Mouse (Mus musculus): ENCODE data around the gene Scube3.

Scube3 gene

GRCm38 (mm10) chr17:28141771-28142699 lies at the start of gene Scube3:
TSS of gene Scube3 (plus strand) at chr17:28142141.
- no peak for DNase-seq (ENCODE audit: low read depth in 2 of 2, low spot score in 2 of 2)

- no peak for DNase-seq (ENCODE audit: low read depth in 2 of 2, low spot score in 2 of 2)
Observed at GRCm38 (mm10) chr17:28092297-28092696, 49.6 kb upstream of the Scube3 start.

GRCm38 (mm10) chr17:28093837-28094236 lies 48.1 kb upstream of the Scube3 start:
- no peak for DNase-seq (ENCODE audit: low read depth in 2 of 2, low spot score in 2 of 2)

DNA sequence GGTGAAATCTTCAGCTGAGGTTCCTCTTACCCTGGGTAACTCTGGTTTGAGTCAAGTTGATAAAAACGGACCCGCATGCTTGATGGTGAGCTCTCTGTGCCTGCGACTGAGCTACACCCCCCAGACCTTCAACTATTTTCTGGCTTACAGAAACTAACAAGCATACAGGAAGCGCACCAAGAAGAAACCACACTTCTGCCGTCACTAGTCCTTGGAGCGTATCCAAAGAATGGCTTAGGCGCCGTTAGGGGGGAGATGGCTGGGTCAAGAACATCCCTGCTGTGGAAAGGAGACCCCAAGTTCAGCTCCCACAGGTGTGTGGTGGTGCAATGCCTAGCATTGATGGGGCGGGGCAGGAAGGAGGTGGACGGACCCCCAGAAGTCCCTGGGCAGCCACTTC lies 45.5 kb upstream of the Scube3 start:
- no peak for DNase-seq (ENCODE audit: low read depth in 2 of 2, low spot score in 2 of 2)

- no peak for DNase-seq (ENCODE audit: low read depth in 2 of 2, low spot score in 2 of 2)
Observed at GRCm38 (mm10) chr17:28097308-28097707, 44.6 kb upstream of the Scube3 start.

DNA sequence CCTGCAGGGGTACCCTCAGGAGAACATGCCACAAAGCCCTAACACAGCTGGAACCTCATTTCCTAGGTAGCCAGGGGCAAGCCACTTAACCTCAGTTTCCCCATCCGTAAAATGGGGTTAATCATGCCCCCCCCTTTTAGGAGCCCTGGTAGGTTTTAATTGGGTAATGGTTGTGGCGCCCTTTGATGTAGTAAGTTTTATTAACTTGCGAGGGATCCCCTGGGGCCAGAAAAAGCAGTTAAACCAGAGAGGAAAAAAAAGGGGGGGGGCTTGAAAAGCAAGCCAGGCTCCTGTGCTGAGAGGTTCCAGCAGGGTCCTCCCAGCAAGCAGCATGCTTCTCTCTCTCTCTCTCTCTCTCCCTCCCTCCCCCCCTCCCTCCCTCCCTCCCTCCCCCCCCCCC lies 42.9 kb upstream of the Scube3 start:
- DNase-seq (ENCODE audit: low read depth in 2 of 2, low spot score in 2 of 2) = no peak

GRCm38 (mm10) chr17:28100669-28101068 lies 41.3 kb upstream of the Scube3 start:
- DNase-seq (ENCODE audit: low read depth in 2 of 2, low spot score in 2 of 2) = no peak

- no peak for DNase-seq (ENCODE audit: low read depth in 2 of 2, low spot score in 2 of 2)
Observed at GRCm38 (mm10) chr17:28101284-28101887, 40.6 kb upstream of the Scube3 start.

DNA sequence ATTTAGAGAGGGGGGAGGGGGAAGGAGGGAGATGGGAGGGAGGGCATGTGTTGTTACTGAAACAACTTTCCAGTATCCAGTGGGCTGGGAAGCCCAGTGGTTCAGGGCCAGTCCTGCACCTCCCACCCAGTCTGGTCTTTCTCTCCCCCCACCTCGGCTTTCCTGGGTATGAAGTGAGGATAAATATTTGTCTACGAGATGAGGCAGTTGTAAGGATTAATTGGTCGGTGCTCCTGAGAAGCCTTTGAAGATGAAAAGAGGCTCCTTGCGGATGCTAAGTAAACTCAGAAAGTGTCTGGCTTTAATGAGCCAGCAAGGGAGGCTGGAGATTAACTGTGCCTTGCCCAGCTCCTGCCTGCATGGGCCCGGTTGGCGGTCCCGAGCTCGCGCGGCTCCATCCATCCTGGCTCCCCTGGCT lies 40.0 kb upstream of the Scube3 start:
- DNase-seq (ENCODE audit: low read depth in 2 of 2, low spot score in 2 of 2) = no peak

DNA sequence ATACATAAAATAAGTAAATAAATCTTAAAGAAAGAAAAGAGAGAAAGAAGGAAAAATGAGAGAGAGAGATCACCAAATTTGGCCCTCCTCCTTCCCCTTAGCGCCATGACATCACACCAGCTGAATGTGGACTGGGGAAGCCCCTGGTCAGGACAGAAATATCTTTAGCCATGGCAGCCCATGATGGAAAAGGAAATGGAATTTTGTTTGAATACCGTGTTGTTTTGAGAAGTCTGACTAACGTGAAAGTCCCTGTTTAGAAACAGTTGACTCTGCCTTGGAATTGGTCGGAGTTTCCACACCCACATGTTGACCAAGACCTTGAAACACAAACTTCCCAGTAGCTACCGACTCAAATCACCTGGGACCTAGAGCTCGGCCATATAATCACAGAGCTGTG lies 37.5 kb upstream of the Scube3 start:
- DNase-seq (ENCODE audit: low read depth in 2 of 2, low spot score in 2 of 2) = no peak

DNA sequence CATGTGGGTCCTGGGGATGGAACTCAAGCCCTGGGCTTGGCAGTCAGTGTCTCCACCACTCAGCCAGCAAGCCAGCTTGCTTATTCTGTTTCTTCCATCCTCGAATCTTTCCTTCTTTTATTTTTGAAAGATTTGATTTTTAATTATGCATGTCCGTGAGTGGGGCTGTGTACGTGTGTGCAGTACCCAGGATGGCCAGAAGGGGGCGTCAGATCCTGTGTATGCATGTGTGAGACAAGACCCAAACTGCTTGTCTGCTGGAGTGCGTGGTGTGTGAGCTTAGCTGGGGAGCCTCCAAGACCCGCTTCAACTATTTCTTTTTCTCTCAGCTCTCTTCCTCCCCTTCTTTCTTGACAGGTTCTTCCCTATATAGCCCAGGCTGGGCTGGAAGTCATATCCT lies 35.6 kb upstream of the Scube3 start:
- no peak for DNase-seq (ENCODE audit: low read depth in 2 of 2, low spot score in 2 of 2)

GRCm38 (mm10) chr17:28107275-28107674 lies 34.7 kb upstream of the Scube3 start:
- DNase-seq (ENCODE audit: low read depth in 2 of 2, low spot score in 2 of 2) = no peak

GRCm38 (mm10) chr17:28112266-28112665 lies 29.7 kb upstream of the Scube3 start:
- no peak for DNase-seq (ENCODE audit: low read depth in 2 of 2, low spot score in 2 of 2)

- no peak for DNase-seq (ENCODE audit: low read depth in 2 of 2, low spot score in 2 of 2)
Observed at GRCm38 (mm10) chr17:28116335-28116734, 25.6 kb upstream of the Scube3 start.

DNA sequence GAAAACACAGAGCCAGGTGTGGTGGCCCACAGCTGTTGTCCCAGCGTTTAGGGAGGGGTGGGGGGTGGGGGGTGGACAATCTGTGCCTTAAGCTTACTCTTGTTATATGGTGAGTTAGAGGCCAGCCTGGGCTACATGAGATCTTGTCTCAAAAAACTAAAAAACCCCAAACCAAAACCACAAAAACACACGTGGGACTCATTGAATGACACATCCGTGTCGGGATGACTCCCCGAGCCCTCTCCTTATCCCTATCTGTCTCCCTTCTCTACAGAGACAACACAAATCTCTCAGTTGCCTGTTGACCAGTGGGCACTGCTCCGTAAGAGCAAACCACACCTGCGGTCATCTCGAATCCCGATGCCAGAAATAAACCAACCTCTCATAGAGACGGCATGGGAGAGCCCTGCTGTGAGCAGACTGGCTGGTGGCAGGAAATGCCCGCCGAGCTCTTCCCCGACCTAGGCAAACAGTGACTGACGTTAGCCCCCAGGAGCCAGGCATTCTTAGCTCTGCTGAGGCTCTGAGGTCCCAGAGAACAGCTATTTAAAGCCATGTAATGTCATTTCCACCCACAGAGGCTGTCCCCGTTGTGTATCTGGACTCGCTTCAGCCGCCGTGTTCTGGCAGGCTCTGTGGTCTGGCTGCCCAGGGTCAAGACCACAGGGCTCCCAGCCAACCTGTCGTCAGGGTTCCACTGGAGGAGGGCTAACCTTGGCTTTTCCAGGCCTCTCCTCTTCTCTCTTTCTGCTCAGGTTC lies 24.3 kb upstream of the Scube3 start:
- DNase-seq (ENCODE audit: low read depth in 2 of 2, low spot score in 2 of 2) = peak in 1 of 2 experiments; percentile 16

DNA sequence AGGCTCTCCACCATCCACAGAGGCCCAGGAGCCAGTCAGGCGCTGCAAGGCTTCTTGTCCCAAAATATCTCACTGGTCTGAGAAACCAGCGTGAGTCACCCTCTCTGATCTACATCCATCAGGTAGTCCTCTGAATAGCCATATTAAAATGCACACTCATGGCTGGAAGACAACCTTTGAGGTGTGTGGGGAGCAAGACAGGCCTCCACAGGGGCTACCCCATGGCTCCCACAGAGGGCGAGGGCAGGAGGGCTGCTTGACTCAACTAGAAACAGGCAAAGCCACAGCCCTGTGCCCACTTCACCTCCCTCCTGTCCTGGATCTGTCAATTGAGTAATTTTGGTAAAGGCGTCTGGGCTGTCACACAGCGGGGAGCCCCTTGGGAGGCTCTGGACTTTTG lies 21.5 kb upstream of the Scube3 start:
- DNase-seq (ENCODE audit: low read depth in 2 of 2, low spot score in 2 of 2) = no peak

DNA sequence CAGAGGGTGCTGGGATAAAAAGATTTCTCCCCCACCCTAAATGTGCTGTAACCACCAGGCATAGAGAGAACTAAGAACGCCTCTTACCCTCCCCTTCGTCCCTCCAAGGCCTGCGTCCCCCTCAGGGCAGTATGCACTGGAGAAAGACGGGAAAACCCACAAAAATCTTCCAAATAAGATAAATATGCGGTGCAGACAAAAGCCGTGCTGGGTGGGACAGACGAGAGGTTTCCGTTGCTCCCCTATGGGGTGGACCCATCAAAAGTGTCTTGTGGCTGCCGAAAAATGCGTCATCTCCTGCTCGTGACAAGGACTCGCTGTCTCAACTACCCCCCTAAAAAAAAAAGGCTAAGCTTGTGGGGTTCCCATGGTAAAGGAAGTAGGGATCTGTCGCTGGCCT lies 19.0 kb upstream of the Scube3 start:
- DNase-seq (ENCODE audit: low read depth in 2 of 2, low spot score in 2 of 2) = no peak

DNA sequence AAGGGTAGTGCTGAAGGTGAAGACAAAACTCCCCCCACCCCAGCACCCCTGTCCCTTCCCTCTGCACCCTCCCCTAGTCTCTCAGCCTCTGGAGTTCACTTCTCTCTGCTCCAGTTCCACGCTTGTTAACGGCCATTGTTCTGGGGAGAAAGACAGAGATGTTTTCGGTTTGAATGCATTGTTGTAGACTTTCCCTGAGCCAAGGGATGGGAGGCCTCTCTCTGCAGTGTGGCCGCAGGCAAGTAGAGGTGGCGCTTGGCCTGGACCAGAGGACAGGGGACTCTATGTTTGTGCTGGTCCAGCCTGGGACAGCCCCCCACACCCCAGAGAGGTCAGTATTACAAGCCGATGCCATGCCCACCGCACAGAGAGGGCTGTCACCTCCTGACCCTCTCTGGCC lies 18.3 kb upstream of the Scube3 start:
- DNase-seq (ENCODE audit: low read depth in 2 of 2, low spot score in 2 of 2) = no peak

GRCm38 (mm10) chr17:28124368-28124767 lies 17.6 kb upstream of the Scube3 start:
- DNase-seq (ENCODE audit: low read depth in 2 of 2, low spot score in 2 of 2) = no peak

GRCm38 (mm10) chr17:28129796-28130195 lies 12.1 kb upstream of the Scube3 start:
- DNase-seq (ENCODE audit: low read depth in 2 of 2, low spot score in 2 of 2) = no peak

DNA sequence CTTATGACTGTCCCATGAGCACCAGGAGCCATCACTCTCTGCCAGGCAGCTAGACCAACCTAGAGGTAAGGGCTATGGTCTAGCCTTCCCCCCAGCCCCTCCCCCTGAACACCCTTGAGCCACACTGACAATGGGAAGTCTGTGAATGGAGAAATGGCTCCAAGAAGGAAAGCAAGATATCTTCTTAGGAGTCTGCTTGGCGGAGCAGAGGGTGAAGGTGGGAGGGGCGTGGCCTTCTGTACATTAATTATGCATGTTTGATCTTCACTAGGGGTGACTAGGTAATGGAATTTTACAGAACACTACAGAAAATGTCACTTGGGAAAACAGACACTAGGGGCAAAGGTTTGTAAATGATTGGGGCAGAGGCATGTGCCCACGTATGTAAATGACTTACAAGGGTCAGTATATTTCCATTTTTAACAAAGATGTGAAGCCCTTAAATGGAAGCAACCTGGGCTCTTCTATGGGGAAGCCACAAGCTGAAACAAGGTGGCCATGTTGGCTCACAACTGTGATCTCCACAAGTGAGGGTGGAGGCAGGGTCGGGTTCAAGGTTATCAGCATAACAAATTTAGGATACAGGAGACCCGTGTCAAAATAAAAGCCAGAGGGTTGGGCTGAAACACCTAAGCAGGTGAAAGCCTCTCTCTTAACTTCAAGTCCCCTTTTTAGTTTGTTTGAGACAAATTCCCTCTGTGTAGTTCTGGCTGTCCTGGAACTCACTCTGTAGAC lies 11.4 kb upstream of the Scube3 start:
- no peak for DNase-seq (ENCODE audit: low read depth in 2 of 2, low spot score in 2 of 2)

Data from CD8-positive naive resting alpha-beta T cell, adult 2 months (primary cell).